Mouse (Mus musculus): ENCODE results near the gene Pnrc1. TPM values are rescaled to one million over a fixed set of nuclear protein-coding genes. Genes with fewer than 3 reads are reported as not detected.

Pnrc1 gene
- total RNA-seq, 4 experiments from 2014 or later, result 127 to 141 (median 133) TPM

GRCm38 (mm10) chr4:33224003-33224675, 65.8 kb downstream of the Pnrc1 start:
- no peak for DNase-seq (ENCODE audit: low spot score in 2 of 2)

- no peak for DNase-seq (ENCODE audit: low spot score in 2 of 2)
Measured at GRCm38 (mm10) chr4:33221847-33222246, 68.1 kb downstream of the Pnrc1 start.

GRCm38 (mm10) chr4:33208881-33209841, 80.8 kb downstream of the Pnrc1 start, which contains the start of gene Srsf12:
Gene Srsf12, plus strand, starts transcription at chr4:33208991.
- peak in 1 of 2 experiments; percentile 46 for DNase-seq (ENCODE audit: low spot score in 2 of 2)

- no peak for DNase-seq (ENCODE audit: low spot score in 2 of 2)
Measured at GRCm38 (mm10) chr4:33207551-33207950, 82.4 kb downstream of the Pnrc1 start.

GRCm38 (mm10) chr4:33204682-33205081, 85.3 kb downstream of the Pnrc1 start:
- peak in 1 of 2 experiments; percentile 46 for DNase-seq (ENCODE audit: low spot score in 2 of 2)

GRCm38 (mm10) chr4:33198117-33198516, 91.8 kb downstream of the Pnrc1 start:
- no peak for DNase-seq (ENCODE audit: low spot score in 2 of 2)

Other genes starting within 250 kb of the Pnrc1 start
- 1 to 10 TPM in 1 of 4 experiments, under 1 TPM in 3; 0.23 to 1.4 (median 0.79) TPM for gene Gabrr2, start 227.2 kb downstream of the Pnrc1 start, total RNA-seq (2022)
- under 1 TPM in 2 of 4 experiments, not detected in 2; 0.14 to 0.31 TPM for gene Gabrr1, start 157.6 kb downstream of the Pnrc1 start, total RNA-seq (2022)
- gene Pm20d2, start 100.4 kb downstream of the Pnrc1 start, total RNA-seq (2022), result 10 to 100 TPM in 2 of 4 experiments, 1 to 10 TPM in 2; 8.5 to 10.9 (median 9.5) TPM
- gene Srsf12, start 81.2 kb downstream of the Pnrc1 start, total RNA-seq (2022), result 10 to 100 TPM; 21.8 to 25.8 (median 24.5) TPM
- gene Rngtt, start 20.1 kb upstream of the Pnrc1 start, total RNA-seq (2022), result 10 to 100 TPM; 25.7 to 32.6 (median 28.6) TPM